Mouse (Mus musculus) lung, adult 2 months (tissue): ENCODE measurements around the gene Rnpc3. TPM values are rescaled to one million over a fixed set of nuclear protein-coding genes. Genes with fewer than 3 reads are reported as not detected.

Source experiments
- DNase-seq: peaks from one replicate; pipeline ENCODE4 v3.0.0; 2022
- H3K4me1 ChIP-seq: fragments of 200-500 bp; 2 replicates; pipeline ENCODE4 v1.6.1; 2011; ENCODE audit warnings: low read length; ENCODE audit not compliant: control insufficient read depth, insufficient read depth
- H3K4me3 ChIP-seq: fragments of 200-500 bp; replicated peaks from 2 replicates; pipeline ENCODE3; 2011; ENCODE audit warnings: low read depth, mild to moderate bottlenecking, control low read depth, low read length; ENCODE audit errors: extremely low read depth
- CTCF ChIP-seq: fragments of 200-500 bp; IDR thresholded peaks from 2 replicates; pipeline ENCODE4 v1.5.1; 2011; ENCODE audit warnings: mild to moderate bottlenecking, low read length, control low read depth; ENCODE audit not compliant: insufficient read depth
- POLR2A ChIP-seq: fragments of 200-500 bp; IDR thresholded peaks from 2 replicates; pipeline ENCODE4 v1.6.1; 2011; ENCODE audit warnings: low read depth, mild to moderate bottlenecking, control low read depth, low read length, borderline replicate concordance; ENCODE audit errors: extremely low read depth
- WGBS: fragments of 180-500 bp; shearing (Covaris S2); methylation state at CpG from one replicate; pipeline ENCODE4 v1.1.7; 2018; 5-methylcytosine and 5-hydroxymethylcytosine counted together
- polyA plus RNA-seq: library from polyadenylated mRNA; depleted of rRNA; stranded (reverse); fragments of >200 nt; gene quantifications from 2 replicates; pipeline ENCODE4 v1.2.3, GENCODE M21; 2012; rRNA removed

Rnpc3 gene
- polyA plus RNA-seq, 1 experiment = 9.1 TPM

DNA sequence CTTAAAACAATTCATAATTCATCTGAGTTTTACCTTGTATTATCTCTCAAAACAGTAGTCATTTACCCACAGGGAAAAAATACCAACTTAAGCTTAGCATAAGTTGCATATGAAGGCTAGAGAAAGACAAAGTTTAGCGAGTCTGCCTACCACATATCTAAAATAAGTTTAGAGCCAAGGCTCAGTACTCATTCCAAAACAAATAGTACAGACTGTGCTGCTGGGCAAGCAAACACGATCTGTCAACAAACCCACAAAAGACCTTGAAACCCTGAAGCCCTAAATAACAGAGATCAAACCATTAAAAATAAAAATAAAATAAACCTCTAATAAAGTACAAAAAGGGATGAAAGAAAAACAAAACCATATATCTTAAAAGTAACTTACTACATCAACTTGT, 55.8 kb downstream of the Rnpc3 start:
- no peak overlapping the region for H3K4me3 ChIP-seq
- H3K4me1 ChIP-seq = no peaks in the 10 kb centered on the region
- 44% methylated on average over 2 of the region's 2 CpGs for WGBS
- TF ChIP-seq CTCF (no peak), POLR2A (no peak)
- DNase-seq = no peak

DNA sequence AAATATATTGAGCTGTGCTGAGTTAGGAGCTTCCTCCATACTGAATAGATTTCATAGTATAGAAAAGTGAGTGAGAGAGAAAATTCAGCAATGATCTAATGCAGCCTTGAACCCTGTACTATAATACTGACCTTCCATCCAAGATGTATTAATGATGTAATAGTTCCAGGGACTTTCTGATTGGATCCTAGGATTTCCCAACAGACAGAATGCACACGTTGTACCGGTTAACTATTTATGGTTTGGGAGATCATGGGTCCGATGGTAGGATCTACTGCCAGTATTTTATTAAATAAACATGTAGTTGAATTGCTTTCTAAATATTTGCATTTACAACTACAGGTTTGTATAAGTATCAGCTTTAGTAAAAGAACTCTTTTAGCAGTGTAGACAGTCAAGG, 57.8 kb downstream of the Rnpc3 start:
- TF ChIP-seq POLR2A (no peak), CTCF (no peak)
- no peak for DNase-seq
- WGBS = 57% methylated on average over 3 of the region's 3 CpGs
- H3K4me3 ChIP-seq = no peak overlapping the region
- H3K4me1 ChIP-seq = no peaks in the 10 kb centered on the region

Other genes starting within 250 kb of the Rnpc3 start
- not detected in 2 replicates for gene Amy2a1, start 97.7 kb downstream of the Rnpc3 start, polyA plus RNA-seq
- 1.9 and 2.5 TPM in 2 replicates for gene Amy1, start 23.4 kb downstream of the Rnpc3 start, polyA plus RNA-seq